Mouse (Mus musculus): ENCODE data around the gene Uevld.

The Uevld gene

DNA sequence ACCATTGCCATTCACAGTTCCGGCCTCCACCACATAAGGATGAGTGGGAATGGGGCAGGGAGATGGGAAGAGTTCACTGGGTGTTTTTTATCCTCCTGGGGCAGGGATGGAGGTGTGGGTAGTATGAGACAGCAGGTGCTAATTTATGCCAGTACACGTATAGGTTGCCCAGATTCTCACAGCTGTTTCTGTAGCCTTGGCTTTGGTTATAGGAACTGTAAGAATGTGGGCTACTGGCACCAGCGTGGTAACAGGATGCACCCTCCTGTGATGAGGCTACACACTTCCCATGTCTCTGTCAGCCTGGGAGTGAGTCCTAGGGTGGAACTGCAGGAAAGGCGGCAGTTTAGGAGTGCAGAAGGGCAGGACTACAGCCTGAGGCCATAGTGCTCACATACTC lies 81.5 kb downstream of the Uevld start:
- no peak for DNase-seq (ENCODE audit: low read depth, low spot score)
